Mouse (Mus musculus) ES-E14 (cell line): ENCODE measurements at regions not wholly inside any gene's neighbourhood (a gene's known extent, or its start where the extent isn't known, plus 50 kb on each side); places are given as distances from the start of the nearest gene placed in this dataset.

Source experiments
- DNase-seq: peaks from one replicate; pipeline ENCODE4 v3.0.0-alpha.2; 2013; ENCODE audit warnings: low read depth, low spot score
- H3K27ac ChIP-seq: 2 replicates; pipeline ENCODE4 v1.5.1; 2012; ENCODE audit warnings: low read depth, mild to moderate bottlenecking, low read length, moderate library complexity, mixed read lengths; ENCODE audit not compliant: poor library complexity, insufficient read depth, severe bottlenecking
- H3K36me3 ChIP-seq: 2 replicates; pipeline ENCODE4 v1.6.1; 2012; ENCODE audit warnings: mild to moderate bottlenecking, low read length, moderate library complexity, mixed read lengths; ENCODE audit not compliant: control insufficient read depth, poor library complexity, insufficient read depth, severe bottlenecking
- H3K4me1 ChIP-seq, 2 experiments: fragments of 150-350 bp in 1 of 2; sonication (generic) in 1 of 2; 2 replicates each; pipeline ENCODE4 v1.6.1; 2012; ENCODE audit warnings: low read length in 2 of 2, mild to moderate bottlenecking in 1 of 2, mixed read lengths in 1 of 2; ENCODE audit not compliant: control insufficient read depth in 2 of 2, insufficient read depth in 2 of 2, poor library complexity in 1 of 2
- H3K4me3 ChIP-seq, 2 experiments: fragments of 150-350 bp in 1 of 2; sonication (generic) in 1 of 2; 2 replicates each; pipeline ENCODE4 v1.5.1; 2012; ENCODE audit warnings: low read length in 2 of 2, low read depth in 1 of 2, mild to moderate bottlenecking in 1 of 2, mixed read lengths in 1 of 2; ENCODE audit not compliant: insufficient read depth in 1 of 2, poor library complexity in 1 of 2, severe bottlenecking in 1 of 2
- H3K9ac ChIP-seq: 2 replicates; pipeline ENCODE4 v1.6.1; 2012; ENCODE audit warnings: low read depth, mild to moderate bottlenecking, low read length, mixed read lengths; ENCODE audit not compliant: poor library complexity, insufficient read depth, severe bottlenecking
- H3K9me3 ChIP-seq: fragments of 150-350 bp; sonication (generic); 2 replicates; pipeline ENCODE4 v1.6.1; 2012; ENCODE audit warnings: low read depth, mild to moderate bottlenecking, low read length; ENCODE audit not compliant: control insufficient read depth, insufficient read depth
- CHD2 ChIP-seq: IDR thresholded peaks from 2 replicates; pipeline ENCODE4 v1.6.1; 2014; ENCODE audit warnings: mild to moderate bottlenecking, low read depth, low read length, inconsistent platforms
- HCFC1 ChIP-seq: IDR thresholded peaks from 2 replicates; pipeline ENCODE4 v1.6.1; 2012; ENCODE audit warnings: low read length, inconsistent platforms, borderline replicate concordance; ENCODE audit not compliant: insufficient read depth
- MAFK ChIP-seq: IDR thresholded peaks from 2 replicates; pipeline ENCODE4 v1.6.1; 2014; ENCODE audit warnings: mild to moderate bottlenecking, low read depth, low read length, inconsistent platforms; ENCODE audit not compliant: insufficient read depth
- ZC3H11A ChIP-seq: IDR thresholded peaks from 2 replicates; pipeline ENCODE4 v1.6.1; 2012; ENCODE audit warnings: low read depth, mild to moderate bottlenecking, inconsistent platforms, low read length, borderline replicate concordance
- ZNF384 ChIP-seq: IDR thresholded peaks from 2 replicates; pipeline ENCODE4 v1.6.1; 2012; ENCODE audit warnings: low read depth, low read length, inconsistent platforms
- in situ Hi-C, 2 experiments: fragments of 600-800 bp; cut with MboI; formaldehyde crosslinking; loops; one replicate each; pipeline ENCODE4 v1.15.1; 2025; ENCODE audit warnings: low sequenced_read_pairs in 2 of 2, inconsistent platforms in 1 of 2; ENCODE audit not compliant: unreplicated experiment in 2 of 2

GRCm38 (mm10) chr9:90683319-90683718 lies 412.7 kb upstream of the Tbc1d2b start:
- no peaks in the 10 kb centered on the region for H3K36me3 ChIP-seq
- in situ Hi-C loops, result no loop called here
- no peak overlapping the region for H3K9ac ChIP-seq
- DNase-seq, result no peak
- H3K4me1 ChIP-seq, result no peaks in the 10 kb centered on the region
- TF ChIP-seq CHD2 (no peak), MAFK (no peak), ZNF384 (no peak), HCFC1 (no peak), ZC3H11A (no peak)
- no peak overlapping the region for H3K27ac ChIP-seq
- H3K9me3 ChIP-seq, result no peaks in the 10 kb centered on the region
- H3K4me3 ChIP-seq, result no peak overlapping the region

DNA sequence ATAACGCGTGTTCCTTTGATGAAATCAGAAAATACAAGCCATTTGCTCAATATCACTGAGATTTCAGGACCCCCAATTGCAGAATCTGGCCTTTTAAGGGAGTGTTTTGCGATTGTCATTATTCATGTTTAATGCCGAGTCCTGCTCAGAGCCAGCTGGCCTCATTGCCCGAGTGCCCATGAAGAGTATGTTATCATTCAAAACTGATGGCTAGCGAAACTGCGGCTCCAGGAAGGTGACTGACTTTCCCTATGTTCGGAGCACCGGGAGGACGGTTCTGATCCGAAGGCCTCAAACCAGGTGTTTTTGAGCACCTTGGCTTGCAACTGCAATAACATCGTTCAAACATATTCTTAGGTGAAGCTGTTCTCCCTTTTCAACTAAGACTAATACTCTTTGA lies 419.5 kb upstream of the Tbc1d2b start:
- no peaks in the 10 kb centered on the region for H3K9me3 ChIP-seq
- no peak overlapping the region for H3K9ac ChIP-seq
- no peak for TF ChIP-seq CHD2
- no peak for TF ChIP-seq ZC3H11A
- no peak for TF ChIP-seq HCFC1
- TF ChIP-seq ZNF384, result no peak
- TF ChIP-seq MAFK, result no peak
- H3K4me3 ChIP-seq, result no peak overlapping the region
- H3K4me1 ChIP-seq, result no peaks in the 10 kb centered on the region
- no peak for DNase-seq
- no peaks in the 10 kb centered on the region for H3K36me3 ChIP-seq
- in situ Hi-C loops, result no loop called here
- no peak overlapping the region for H3K27ac ChIP-seq

- no peak for DNase-seq
- H3K27ac ChIP-seq, result no peak overlapping the region
- H3K36me3 ChIP-seq, result no peaks in the 10 kb centered on the region
- no peaks in the 10 kb centered on the region for H3K4me1 ChIP-seq
- H3K9ac ChIP-seq, result no peak overlapping the region
- TF ChIP-seq CHD2 (no peak), HCFC1 (no peak), MAFK (no peak), ZNF384 (no peak), ZC3H11A (no peak)
- H3K9me3 ChIP-seq, result no peaks in the 10 kb centered on the region
- in situ Hi-C loops, result no loop called here
- H3K4me3 ChIP-seq, result no peak overlapping the region
Measured at GRCm38 (mm10) chr9:90691137-90691536, 420.5 kb upstream of the Tbc1d2b start.

DNA sequence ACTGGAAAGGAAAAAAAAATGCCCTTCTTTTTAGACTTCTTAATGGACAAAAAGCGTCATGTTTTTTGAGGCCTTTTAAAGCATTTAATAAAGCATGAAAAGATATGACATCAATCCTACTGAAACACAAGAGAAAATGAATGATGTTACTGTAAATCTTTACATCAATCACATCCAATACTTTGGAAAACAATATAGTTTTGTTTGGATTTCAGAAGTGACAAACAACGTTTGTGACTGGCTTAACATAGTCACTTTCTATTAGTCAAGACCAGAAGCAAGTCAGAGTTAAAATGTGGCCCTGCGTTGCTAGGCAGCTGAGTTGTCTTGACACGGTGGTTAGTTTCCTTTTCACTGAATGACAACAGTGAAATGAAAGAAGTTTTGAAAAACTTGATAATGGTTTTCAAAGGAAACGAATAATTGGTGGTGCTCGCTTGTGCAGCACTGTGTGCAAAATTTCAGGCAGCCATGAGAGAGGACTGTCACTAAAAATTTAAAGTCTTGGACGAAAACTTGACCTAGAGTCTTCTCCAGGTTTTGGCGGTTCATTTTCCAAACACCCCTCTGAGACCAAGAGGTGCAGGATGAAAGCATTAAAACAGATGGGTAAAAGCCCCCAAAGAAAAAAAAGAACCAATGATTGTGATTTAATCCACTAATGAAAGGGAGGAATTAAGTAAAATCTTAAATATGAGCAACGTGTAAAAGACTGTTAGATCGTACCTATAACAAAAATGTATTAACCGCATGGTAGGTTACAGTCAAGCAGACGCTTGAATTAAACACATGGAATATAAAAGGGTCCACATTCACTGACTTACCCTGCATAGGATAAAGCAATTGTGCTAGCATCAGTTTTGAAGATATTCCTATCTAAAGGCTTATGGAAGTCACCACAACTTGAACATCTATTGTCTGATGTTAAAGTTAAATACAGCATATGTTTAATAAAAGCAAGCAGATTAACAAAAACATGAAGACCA lies 421.4 kb upstream of the Tbc1d2b start:
- H3K9me3 ChIP-seq, result no peaks in the 10 kb centered on the region
- no peaks in the 10 kb centered on the region for H3K36me3 ChIP-seq
- DNase-seq, result no peak
- H3K4me1 ChIP-seq, result no peaks in the 10 kb centered on the region
- in situ Hi-C loops, result no loop called here
- no peak overlapping the region for H3K27ac ChIP-seq
- H3K9ac ChIP-seq, result no peak overlapping the region
- H3K4me3 ChIP-seq, result no peak overlapping the region
- no peak for TF ChIP-seq MAFK
- TF ChIP-seq ZNF384, result no peak
- no peak for TF ChIP-seq CHD2
